Mouse (Mus musculus) cerebellum, adult 11-12 months (tissue): Measurements from ENCODE around the gene Il23a.
"Not testable (repeated sequence)": the region's sequence is repeated elsewhere in the genome, so short reads cannot be mapped to it uniquely, and the experiment has no call there.

Experiments
- DNase-seq: peaks from one replicate; pipeline ENCODE4 v3.0.0; 2022

Gene Il23a

DNA sequence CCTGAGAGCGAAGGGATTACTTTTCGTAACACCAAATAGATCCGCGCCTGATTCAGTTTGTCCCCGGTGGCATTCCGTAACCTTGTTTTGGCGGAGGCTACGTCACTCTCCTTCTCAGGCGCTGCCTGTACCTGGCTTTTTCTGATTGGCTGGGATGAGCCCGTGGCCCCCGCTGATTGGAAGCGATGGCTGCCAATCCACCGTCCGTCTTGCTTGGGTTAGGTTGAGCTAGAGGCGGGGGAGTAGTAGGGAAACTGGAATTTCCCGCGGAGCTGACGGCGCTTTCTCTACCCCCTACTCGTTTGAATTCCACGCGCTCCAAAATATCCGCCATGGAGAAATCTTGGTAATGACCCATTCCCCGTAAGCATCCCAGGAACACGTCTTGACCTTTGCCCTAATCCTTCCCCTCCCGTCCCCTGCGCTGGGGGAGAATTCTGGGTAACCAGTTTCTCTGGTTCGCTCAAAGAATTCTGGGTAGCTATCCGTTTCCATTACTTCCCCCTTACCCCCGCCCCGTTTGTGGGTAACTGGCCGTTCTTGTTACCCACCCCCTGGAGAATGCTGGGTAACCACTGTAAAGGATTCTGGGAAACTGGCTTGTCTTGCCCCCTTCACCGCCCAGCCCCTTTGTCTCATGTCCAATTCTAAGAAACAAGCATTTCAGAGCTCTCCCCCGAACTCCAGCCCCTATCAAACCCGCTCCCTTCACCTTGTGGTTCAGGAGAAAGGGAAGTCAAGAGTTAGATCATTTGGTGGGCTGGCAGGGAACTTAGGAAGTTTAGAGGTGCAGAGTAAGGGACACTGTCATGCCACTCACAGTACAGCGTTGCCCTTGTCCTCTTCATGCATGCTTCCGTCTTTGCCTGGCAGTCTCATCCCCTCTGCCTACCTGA is 4.8 kb upstream of the Il23a start, which contains the start of gene Pan2:
TSS of gene Pan2 (plus strand) at position 210 of the 896 bp plus-strand sequence.
- DNase-seq = peak; percentile 99

DNA sequence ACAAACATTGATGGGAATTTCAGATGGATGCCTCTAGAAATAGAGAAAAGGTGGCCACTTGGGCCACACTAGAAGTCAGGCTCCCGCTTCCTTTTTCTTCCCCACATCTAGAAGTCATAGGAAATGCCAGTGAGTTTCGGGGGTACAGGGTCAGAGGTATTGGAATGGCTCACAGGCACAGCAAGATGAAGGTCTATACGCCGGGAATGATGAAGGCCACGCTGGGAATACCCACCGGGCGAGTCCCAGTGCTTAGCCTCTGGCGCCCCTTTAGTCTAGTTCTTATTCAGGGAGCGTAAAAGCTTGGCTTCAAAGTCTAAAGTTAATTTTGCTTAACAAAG is 4.2 kb upstream of the Il23a start:
- DNase-seq = no peak

DNA sequence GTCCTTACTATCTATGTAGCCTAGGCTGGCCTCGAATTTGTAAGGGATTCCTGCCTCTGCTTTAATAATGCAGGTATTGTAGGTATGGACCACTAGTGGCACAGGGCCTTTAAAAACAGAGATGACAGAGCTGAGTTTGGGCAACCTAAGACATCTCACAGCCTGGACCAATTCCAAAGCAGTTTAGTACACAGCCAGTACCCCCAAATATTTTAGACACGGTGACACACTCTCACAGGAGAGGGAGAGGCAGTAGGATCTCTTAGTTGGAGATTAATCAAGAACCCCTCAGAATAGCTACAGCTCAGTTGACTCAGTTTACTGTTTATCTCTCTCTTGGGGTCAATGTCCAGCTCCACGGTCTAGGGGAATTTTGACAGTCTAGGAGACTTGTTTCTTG is 3.8 kb upstream of the Il23a start:
- peak; percentile 29 for DNase-seq

GRCm38 (mm10) chr10:128298243-128298642 is 309 bp downstream of the Il23a start:
- DNase-seq = no peak

DNA sequence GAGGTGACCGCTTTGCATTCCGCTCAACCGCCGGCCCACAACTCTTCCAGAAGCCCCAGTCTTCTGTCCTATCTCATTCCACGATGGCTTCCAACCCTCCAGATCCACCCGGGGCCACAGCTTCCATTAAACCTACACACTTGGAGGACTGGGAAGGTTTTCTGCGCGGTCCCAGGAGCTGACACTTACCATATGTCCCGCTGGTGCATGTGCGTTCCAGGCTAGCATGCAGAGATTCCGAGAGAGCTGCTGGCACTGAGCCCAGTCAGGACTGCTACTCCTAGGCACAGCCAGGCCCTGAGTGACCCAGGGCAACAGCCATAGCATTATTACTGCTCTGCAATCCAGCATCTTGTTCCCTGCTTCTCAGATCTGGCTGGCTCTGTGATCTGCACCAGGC is 930 bp downstream of the Il23a start:
- DNase-seq = peak; percentile 71

GRCm38 (mm10) chr10:128297221-128297620 is 1.3 kb downstream of the Il23a start:
- DNase-seq = peak; percentile 61

DNA sequence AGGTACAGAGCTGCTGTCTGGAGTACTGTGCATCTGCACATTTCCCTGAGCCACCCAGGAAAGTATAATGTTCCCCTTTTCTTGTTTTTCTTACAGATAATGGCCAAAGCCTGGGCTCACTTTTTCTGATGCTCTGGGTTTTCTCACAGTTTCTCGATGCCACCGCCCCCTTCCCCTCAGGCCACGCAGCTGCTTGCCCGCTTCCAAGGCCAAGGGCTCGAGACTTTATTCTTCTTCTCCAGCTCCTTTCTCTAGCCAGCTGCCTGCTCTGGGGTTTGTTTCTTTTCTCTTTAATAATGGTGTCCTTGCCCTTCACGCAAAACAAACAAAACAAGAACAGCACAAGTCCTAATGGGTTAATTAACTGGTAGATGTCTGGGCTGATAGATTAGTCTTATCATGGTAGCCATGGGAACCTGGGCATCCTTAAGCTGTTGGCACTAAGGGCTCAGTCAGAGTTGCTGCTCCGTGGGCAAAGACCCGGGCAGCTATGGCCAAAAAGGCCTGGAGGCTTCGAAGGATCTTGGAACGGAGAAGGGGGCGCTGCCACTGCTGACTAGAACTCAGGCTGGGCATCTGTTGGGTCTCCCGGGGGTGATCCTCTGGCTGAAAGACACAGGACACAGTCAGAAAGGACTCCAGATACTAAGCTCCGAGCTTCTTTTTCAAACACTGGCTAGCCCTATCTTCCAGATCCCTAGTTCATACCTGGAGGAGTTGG is 2.0 kb downstream of the Il23a start:
- no peak for DNase-seq

- DNase-seq = peak; percentile 55
Measured at GRCm38 (mm10) chr10:128290594-128290993, 8.0 kb downstream of the Il23a start.

DNA sequence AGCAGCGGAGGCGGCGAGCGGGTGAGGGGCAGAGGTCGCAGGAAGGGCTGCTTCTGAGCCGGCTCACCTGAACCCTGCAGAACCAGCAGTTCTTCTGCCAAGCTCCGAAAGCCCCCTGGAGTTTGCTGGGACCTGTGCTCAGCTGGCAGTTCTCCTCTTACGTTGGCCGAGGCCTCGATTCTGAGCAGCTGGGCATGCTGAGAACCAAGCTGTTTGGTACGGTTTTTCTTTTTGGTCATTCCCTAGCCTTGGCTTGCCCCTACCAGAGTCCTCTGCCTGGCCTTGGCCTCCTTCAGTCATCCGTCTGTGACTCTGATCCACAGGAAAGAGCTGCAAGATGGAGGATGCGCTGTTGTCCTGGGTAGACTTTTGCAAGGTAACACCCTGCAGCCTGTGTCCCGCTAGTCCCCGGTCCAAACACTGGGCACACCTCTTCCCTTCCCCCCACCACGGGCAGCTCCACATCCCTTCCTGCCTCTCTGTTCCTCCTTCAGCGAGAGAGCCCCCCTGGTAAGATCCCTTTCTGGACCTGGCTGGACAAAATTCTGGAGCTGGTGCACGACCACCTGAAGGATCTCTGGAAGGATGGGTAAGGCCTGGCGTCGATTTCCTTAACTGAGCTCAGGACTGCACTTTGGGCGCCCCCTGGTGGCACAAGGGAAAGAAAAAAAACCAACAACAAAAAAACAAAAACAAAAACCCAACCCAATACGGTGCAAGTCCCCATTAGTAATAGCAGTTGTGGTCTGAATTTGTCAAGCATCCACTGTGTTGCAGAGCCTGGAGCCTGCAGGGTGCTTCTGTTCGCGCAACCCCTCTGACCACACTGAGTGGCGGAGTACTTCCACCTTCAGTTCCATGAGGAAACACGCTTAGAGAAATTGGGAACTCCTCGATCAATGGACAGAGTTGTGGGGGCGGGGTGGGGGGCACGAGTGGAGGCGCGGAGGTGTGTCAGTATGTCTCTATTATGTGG is 14.7 kb downstream of the Il23a start:
- peak; percentile 97 for DNase-seq

- DNase-seq = no peak
Measured at GRCm38 (mm10) chr10:128282886-128283450, 15.6 kb downstream of the Il23a start.

DNA sequence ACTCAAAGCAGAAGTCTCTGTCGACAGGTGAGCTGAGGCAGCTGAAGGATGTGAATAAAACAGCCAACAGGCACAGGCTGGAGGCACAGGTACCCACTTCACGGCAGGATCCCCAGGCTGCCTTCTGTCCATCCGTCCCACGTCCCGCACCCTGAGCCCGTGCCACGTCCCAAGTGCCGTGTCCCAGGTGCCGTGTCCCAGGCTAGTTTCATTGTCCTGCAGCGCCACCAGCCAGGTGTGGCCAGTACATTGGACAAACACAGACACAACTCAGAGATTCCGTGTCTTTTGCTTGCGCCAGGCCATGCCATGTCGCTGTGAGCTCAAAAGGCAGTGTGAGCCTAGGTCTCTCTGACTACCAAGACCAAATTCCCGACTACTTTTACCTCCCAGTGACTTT is 16.9 kb downstream of the Il23a start:
- no peak for DNase-seq

GRCm38 (mm10) chr10:128280943-128281342 is 17.6 kb downstream of the Il23a start:
- no peak for DNase-seq

GRCm38 (mm10) chr10:128278158-128278557 is 20.4 kb downstream of the Il23a start:
- no peak for DNase-seq

DNA sequence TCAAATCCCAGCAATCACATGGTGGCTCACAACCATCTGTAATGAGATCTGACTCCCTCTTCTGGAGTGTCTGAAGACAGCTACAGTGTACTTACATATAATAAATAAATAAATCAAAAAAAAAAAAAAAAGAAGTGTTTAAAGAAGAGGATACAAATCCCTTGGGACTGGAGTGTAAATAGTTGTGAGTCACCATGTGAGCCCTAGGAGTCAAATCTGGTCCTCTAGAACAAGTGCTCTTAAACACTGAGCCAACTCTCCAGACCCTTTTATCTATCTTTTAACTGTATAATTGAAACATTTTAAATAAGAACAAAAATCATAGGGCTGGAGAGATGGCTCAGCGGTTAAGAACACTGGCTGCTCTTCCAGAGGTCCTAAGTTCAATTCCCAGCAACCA is 23.2 kb downstream of the Il23a start:
- not testable (repeated sequence) for DNase-seq

- DNase-seq = not testable (repeated sequence)
Measured at GRCm38 (mm10) chr10:128272819-128273439, 25.6 kb downstream of the Il23a start.

GRCm38 (mm10) chr10:128271883-128272282 is 26.7 kb downstream of the Il23a start:
- DNase-seq = no peak

GRCm38 (mm10) chr10:128270866-128271265 is 27.7 kb downstream of the Il23a start:
- no peak for DNase-seq

GRCm38 (mm10) chr10:128270287-128270841 is 28.2 kb downstream of the Il23a start, which contains the start of gene Stat2:
Gene Stat2, plus strand, starts transcription at chr10:128270559.
- peak; percentile 98 for DNase-seq

DNA sequence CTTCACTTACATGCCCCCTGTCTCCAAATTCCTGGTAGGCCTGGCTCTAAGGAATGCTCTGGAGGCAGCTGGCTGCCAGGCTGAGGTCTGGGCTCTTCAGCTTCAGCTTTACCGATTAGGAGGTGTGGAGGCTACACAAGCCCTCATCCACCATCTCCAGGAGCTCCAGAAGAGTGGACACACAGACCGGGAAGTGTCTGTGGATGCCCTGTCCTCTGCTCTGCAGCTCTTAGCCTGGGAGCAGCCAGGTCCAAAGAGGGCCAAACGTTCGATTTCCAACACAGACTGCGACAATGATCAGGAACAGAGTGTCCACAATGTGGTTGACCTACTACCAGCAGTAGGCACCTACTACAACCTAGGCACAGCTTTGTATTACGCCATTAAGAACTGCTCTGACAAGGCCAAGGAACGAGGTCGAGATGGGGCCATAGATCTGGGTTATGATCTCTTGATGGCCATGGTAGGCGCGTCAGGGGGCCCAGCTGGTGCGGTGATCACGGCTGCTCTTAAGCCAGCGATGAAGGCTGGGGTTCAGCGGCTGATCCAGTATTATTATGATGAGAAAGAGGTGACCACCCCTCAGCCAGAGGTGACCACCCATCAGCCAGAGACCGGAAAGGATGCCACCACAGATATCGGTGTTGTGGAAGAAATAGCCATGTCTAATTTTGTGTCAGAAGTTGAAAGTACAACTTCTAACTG is 29.2 kb downstream of the Il23a start:
- no peak for DNase-seq

- DNase-seq = no peak
Measured at GRCm38 (mm10) chr10:128268371-128268770, 30.2 kb downstream of the Il23a start, which contains the start of gene Apof. Gene Apof, plus strand, starts transcription at chr10:128268671.
